Mouse (Mus musculus) megakaryocyte, embryonic 14.5 days (primary cell): ENCODE data around the gene Lrrc10.

Source experiments
- FLI1 ChIP-seq: IDR thresholded peaks from 2 replicates; pipeline ENCODE4 v1.6.1; 2012; ENCODE audit warnings: low read length, inconsistent platforms, mixed read lengths
- GATA1 ChIP-seq: IDR thresholded peaks from 3 replicates; pipeline ENCODE4 v1.6.1; 2012; ENCODE audit warnings: mixed read lengths, low read length, inconsistent platforms, borderline replicate concordance

DNA sequence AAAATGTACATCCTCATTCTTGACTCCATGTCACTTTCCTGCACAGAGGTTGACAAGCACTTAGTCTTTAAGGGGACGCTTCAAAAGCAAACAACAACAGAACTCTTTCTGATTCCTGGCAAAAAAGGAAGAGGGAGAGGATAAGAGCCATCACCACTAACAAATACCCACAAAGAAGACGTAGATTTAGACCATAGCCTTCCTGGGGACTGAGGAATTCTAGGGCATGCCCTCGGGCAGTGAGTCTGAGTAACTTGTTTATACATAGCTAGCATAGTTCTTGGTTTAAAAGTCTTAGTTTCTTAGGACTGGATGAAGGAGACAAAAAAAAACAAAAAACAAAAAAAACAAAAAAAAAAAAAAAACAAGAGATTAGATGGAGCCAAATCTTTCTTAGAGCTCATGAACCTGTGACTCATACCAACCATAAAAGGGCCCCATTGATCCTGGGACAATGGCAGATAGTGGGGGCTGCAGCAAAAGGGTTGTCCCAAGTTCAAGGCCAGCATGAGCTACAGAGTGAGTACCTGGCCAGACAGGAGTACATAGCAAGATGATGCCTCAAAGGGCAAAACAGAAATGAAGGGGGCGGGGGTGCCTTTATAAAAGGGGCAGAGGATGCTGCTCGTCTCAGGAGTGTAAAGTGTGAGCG lies 49.4 kb upstream of the Lrrc10 start:
- TF ChIP-seq GATA1: no peak
- no peak for TF ChIP-seq FLI1
